Mouse (Mus musculus): ENCODE data around the gene Atl3. TPM values are rescaled to one million over a fixed set of nuclear protein-coding genes. Genes with fewer than 3 reads are reported as not detected.
"Not testable (repeated sequence)": the region's sequence is repeated elsewhere in the genome, so short reads cannot be mapped to it uniquely, and the experiment has no call there.

Atl3 gene
- total RNA-seq (2021), result 10 to 100 TPM; 12.6 to 17.2 TPM
- long read RNA-seq, experiment 1, full-length matches to known transcripts, result 1 of 3 reads
- long read RNA-seq, experiment 1, partial matches to known transcripts, result 0 of 3 reads
- long read RNA-seq, experiment 1, other reads (novel, unspliced or antisense), result 2 of 3 reads
- long read RNA-seq, experiment 2, full-length matches to known transcripts, result 1 of 1 reads
- long read RNA-seq, experiment 2, partial matches to known transcripts, result 0 of 1 reads
- long read RNA-seq, experiment 2, other reads (novel, unspliced or antisense), result 0 of 1 reads

- DNase-seq, result no peak
Observed at GRCm38 (mm10) chr19:7493352-7494186, at the start of gene Atl3. Atl3 (plus strand) TSS chr19:7494040.

- DNase-seq, result no peak
Observed at GRCm38 (mm10) chr19:7445105-7445504, 48.7 kb upstream of the Atl3 start.

- DNase-seq, result no peak
Observed at GRCm38 (mm10) chr19:7445596-7445995, 48.2 kb upstream of the Atl3 start.

- DNase-seq, result no peak
Observed at GRCm38 (mm10) chr19:7456803-7457202, 37.0 kb upstream of the Atl3 start.

GRCm38 (mm10) chr19:7458901-7459300 is 34.9 kb upstream of the Atl3 start:
- DNase-seq, result no peak

GRCm38 (mm10) chr19:7459370-7459769 is 34.5 kb upstream of the Atl3 start:
- no peak for DNase-seq

- DNase-seq, result no peak
Observed at GRCm38 (mm10) chr19:7467915-7468314, 25.9 kb upstream of the Atl3 start.

- DNase-seq, result no peak
Observed at GRCm38 (mm10) chr19:7470643-7471042, 23.2 kb upstream of the Atl3 start.

GRCm38 (mm10) chr19:7479751-7480248 is 14.0 kb upstream of the Atl3 start:
- no peak for DNase-seq

GRCm38 (mm10) chr19:7481541-7482265 is 12.1 kb upstream of the Atl3 start:
- DNase-seq, result peak in 1 of 2 experiments; percentile 49

- DNase-seq, result no peak
Observed at GRCm38 (mm10) chr19:7482266-7482598, 11.6 kb upstream of the Atl3 start.

- DNase-seq, result peak; percentile 96 to 99
Observed at GRCm38 (mm10) chr19:7482599-7483511, 11.0 kb upstream of the Atl3 start, which contains the start of gene Rtn3. Rtn3 (minus strand) TSS chr19:7483281.

GRCm38 (mm10) chr19:7483512-7483882 is 10.3 kb upstream of the Atl3 start:
- DNase-seq, result no peak

GRCm38 (mm10) chr19:7484076-7484475 is 9.8 kb upstream of the Atl3 start:
- peak in 1 of 2 experiments; percentile 29 for DNase-seq

- peak in 1 of 2 experiments; percentile 37 for DNase-seq
Observed at GRCm38 (mm10) chr19:7487680-7488079, 6.2 kb upstream of the Atl3 start.

GRCm38 (mm10) chr19:7491960-7492359 is 1.9 kb upstream of the Atl3 start:
- DNase-seq, result no peak

- no peak for DNase-seq
Observed at GRCm38 (mm10) chr19:7492682-7493081, 1.2 kb upstream of the Atl3 start.

GRCm38 (mm10) chr19:7494187-7495015 is 561 bp downstream of the Atl3 start:
- DNase-seq, result peak; percentile 94 to 97

- peak in 1 of 2 experiments; percentile 38 for DNase-seq
Observed at GRCm38 (mm10) chr19:7495221-7496038, 1.6 kb downstream of the Atl3 start.

GRCm38 (mm10) chr19:7496070-7496469 is 2.2 kb downstream of the Atl3 start:
- not testable (repeated sequence) for DNase-seq
